Mouse (Mus musculus) monocyte, adult 2 months (primary cell): ENCODE results near the gene Dgkg.

Source experiments
- DNase-seq, 2 experiments: peaks; one replicate each; pipeline ENCODE4 v3.0.0; 2022; ENCODE audit warnings: low spot score in 2 of 2, low read depth in 1 of 2

Dgkg gene

GRCm38 (mm10) chr16:22656533-22657444 lies at the start of gene Dgkg:
Gene Dgkg, minus strand, starts transcription at chr16:22657221.
- DNase-seq, result peak; percentile 66 to 77

GRCm38 (mm10) chr16:22704946-22705345 lies 47.9 kb upstream of the Dgkg start:
- no peak for DNase-seq

GRCm38 (mm10) chr16:22704136-22704535 lies 47.1 kb upstream of the Dgkg start:
- DNase-seq, result no peak

GRCm38 (mm10) chr16:22698846-22699760 lies 42.1 kb upstream of the Dgkg start:
- DNase-seq, result no peak

GRCm38 (mm10) chr16:22698101-22698500 lies 41.1 kb upstream of the Dgkg start:
- no peak for DNase-seq

GRCm38 (mm10) chr16:22689622-22690021 lies 32.6 kb upstream of the Dgkg start:
- no peak for DNase-seq

- DNase-seq, result no peak
Observed at GRCm38 (mm10) chr16:22687711-22688230, 30.8 kb upstream of the Dgkg start.

- DNase-seq, result no peak
Observed at GRCm38 (mm10) chr16:22683605-22684004, 26.6 kb upstream of the Dgkg start.

- DNase-seq, result no peak
Observed at GRCm38 (mm10) chr16:22682727-22683126, 25.7 kb upstream of the Dgkg start.

- no peak for DNase-seq
Observed at GRCm38 (mm10) chr16:22679641-22680040, 22.6 kb upstream of the Dgkg start.

- no peak for DNase-seq
Observed at GRCm38 (mm10) chr16:22674636-22675035, 17.6 kb upstream of the Dgkg start.

- DNase-seq, result no peak
Observed at GRCm38 (mm10) chr16:22674164-22674563, 17.1 kb upstream of the Dgkg start.

GRCm38 (mm10) chr16:22664033-22664432 lies 7.0 kb upstream of the Dgkg start:
- DNase-seq, result no peak

GRCm38 (mm10) chr16:22663136-22663535 lies 6.1 kb upstream of the Dgkg start:
- no peak for DNase-seq

GRCm38 (mm10) chr16:22661076-22661475 lies 4.1 kb upstream of the Dgkg start:
- DNase-seq, result no peak

GRCm38 (mm10) chr16:22657874-22658789 lies 1.1 kb upstream of the Dgkg start:
- DNase-seq, result peak in 1 of 2 experiments; percentile 30

- no peak for DNase-seq
Observed at GRCm38 (mm10) chr16:22655812-22656211, 1.2 kb downstream of the Dgkg start.

- no peak for DNase-seq
Observed at GRCm38 (mm10) chr16:22655223-22655622, 1.8 kb downstream of the Dgkg start.

- DNase-seq, result peak in 1 of 2 experiments; percentile 44
Observed at GRCm38 (mm10) chr16:22654477-22654835, 2.6 kb downstream of the Dgkg start.

GRCm38 (mm10) chr16:22653817-22654476 lies 3.1 kb downstream of the Dgkg start:
- no peak for DNase-seq
